Mouse (Mus musculus) Muller cell, postnatal 12 days (primary cell): ENCODE results near the gene Gm10553.
"Not testable (repeated sequence)": the region's sequence is repeated elsewhere in the genome, so short reads cannot be mapped to it uniquely, and the experiment has no call there.

Source experiments
- DNase-seq: peaks from one replicate; pipeline ENCODE4 v3.0.0-alpha.2; 2015; ENCODE audit errors: inconsistent ontology term

The Gm10553 gene

GRCm38 (mm10) chr1:85099864-85100263 lies at the start of gene Gm10553:
Gm10553 (plus strand) TSS chr1:85100164.
- not testable (repeated sequence) for DNase-seq

GRCm38 (mm10) chr1:85071690-85072089 lies 28.3 kb upstream of the Gm10553 start:
- DNase-seq: not testable (repeated sequence)

GRCm38 (mm10) chr1:85073099-85073498 lies 26.9 kb upstream of the Gm10553 start:
- DNase-seq: not testable (repeated sequence)

GRCm38 (mm10) chr1:85084803-85085202 lies 15.2 kb upstream of the Gm10553 start:
- DNase-seq: not testable (repeated sequence)

GRCm38 (mm10) chr1:85086211-85086610 lies 13.8 kb upstream of the Gm10553 start:
- not testable (repeated sequence) for DNase-seq

- DNase-seq: not testable (repeated sequence)
Observed at GRCm38 (mm10) chr1:85092169-85092568, 7.8 kb upstream of the Gm10553 start.

GRCm38 (mm10) chr1:85093011-85093572 lies 6.9 kb upstream of the Gm10553 start:
- not testable (repeated sequence) for DNase-seq

GRCm38 (mm10) chr1:85099081-85099480 lies 883 bp upstream of the Gm10553 start:
- DNase-seq: not testable (repeated sequence)

- not testable (repeated sequence) for DNase-seq
Observed at GRCm38 (mm10) chr1:85101754-85102153, 1.8 kb downstream of the Gm10553 start.

GRCm38 (mm10) chr1:85105336-85105735 lies 5.4 kb downstream of the Gm10553 start:
- not testable (repeated sequence) for DNase-seq

- DNase-seq: not testable (repeated sequence)
Observed at GRCm38 (mm10) chr1:85106013-85106412, 6.0 kb downstream of the Gm10553 start.

GRCm38 (mm10) chr1:85109753-85110152 lies 9.8 kb downstream of the Gm10553 start, which contains the start of gene A530032D15Rik:
A530032D15Rik (minus strand) TSS chr1:85109853.
- DNase-seq: not testable (repeated sequence)

- DNase-seq: not testable (repeated sequence)
Observed at GRCm38 (mm10) chr1:85110876-85111275, 10.9 kb downstream of the Gm10553 start.

- not testable (repeated sequence) for DNase-seq
Observed at GRCm38 (mm10) chr1:85111572-85111971, 11.6 kb downstream of the Gm10553 start.

- DNase-seq: not testable (repeated sequence)
Observed at GRCm38 (mm10) chr1:85112266-85112665, 12.3 kb downstream of the Gm10553 start.

GRCm38 (mm10) chr1:85112889-85113288 lies 12.9 kb downstream of the Gm10553 start:
- not testable (repeated sequence) for DNase-seq

GRCm38 (mm10) chr1:85114078-85114477 lies 14.1 kb downstream of the Gm10553 start:
- DNase-seq: not testable (repeated sequence)

GRCm38 (mm10) chr1:85114666-85115402 lies 14.9 kb downstream of the Gm10553 start:
- DNase-seq: not testable (repeated sequence)

GRCm38 (mm10) chr1:85117537-85117936 lies 17.6 kb downstream of the Gm10553 start:
- DNase-seq: not testable (repeated sequence)

GRCm38 (mm10) chr1:85118341-85118740 lies 18.4 kb downstream of the Gm10553 start:
- not testable (repeated sequence) for DNase-seq

- DNase-seq: not testable (repeated sequence)
Observed at GRCm38 (mm10) chr1:85121841-85122240, 21.9 kb downstream of the Gm10553 start.

GRCm38 (mm10) chr1:85133671-85134070 lies 33.7 kb downstream of the Gm10553 start:
- not testable (repeated sequence) for DNase-seq
